Mouse (Mus musculus) cortical plate, adult 2 months (tissue): Measurements from ENCODE around the gene Trir. TPM values are rescaled to one million over a fixed set of nuclear protein-coding genes. Genes with fewer than 3 reads are reported as not detected.

Experiments
- H3K27ac ChIP-seq: fragments of 200-500 bp; 2 replicates; pipeline ENCODE4 v1.5.1; 2012; ENCODE audit warnings: low read length, control low read depth, inconsistent platforms; ENCODE audit not compliant: insufficient read depth
- H3K4me1 ChIP-seq: fragments of 200-500 bp; 2 replicates; pipeline ENCODE4 v1.6.1; 2011; ENCODE audit warnings: low read length; ENCODE audit not compliant: control insufficient read depth, insufficient read depth
- H3K4me3 ChIP-seq: fragments of 200-500 bp; 2 replicates; pipeline ENCODE4 v1.5.1; 2011; ENCODE audit warnings: mild to moderate bottlenecking, low read length, control low read depth; ENCODE audit not compliant: insufficient read depth
- CTCF ChIP-seq: fragments of 200-500 bp; IDR thresholded peaks from 2 replicates; pipeline ENCODE4 v1.5.1; 2011; ENCODE audit warnings: mild to moderate bottlenecking, control low read depth, low read length; ENCODE audit not compliant: insufficient read depth; ENCODE audit errors: extremely low read depth
- POLR2A ChIP-seq: fragments of 200-500 bp; IDR thresholded peaks from 2 replicates; pipeline ENCODE4 v1.6.1; 2011; ENCODE audit warnings: mild to moderate bottlenecking, low read length, control low read depth; ENCODE audit not compliant: insufficient read depth; ENCODE audit errors: extremely low read depth
- polyA plus RNA-seq: library from polyadenylated mRNA; depleted of rRNA; stranded (reverse); fragments of >200 nt; gene quantifications from 2 replicates; pipeline ENCODE4 v1.2.3, GENCODE M21; 2012; rRNA removed

Trir gene
- polyA plus RNA-seq, 1 experiment: 119 TPM

GRCm38 (mm10) chr8:85074167-85074566 lies 47.5 kb downstream of the Trir start:
- Histone ChIP-seq H3K4me1 (no peaks in the 10 kb centered on the region), H3K27ac (no peak overlapping the region), H3K4me3 (no peak overlapping the region)
- TF ChIP-seq POLR2A (peak; percentile 23; the same call in 1 of the 2 replicates), CTCF (no peak)

- H3K4me3 ChIP-seq: no peak overlapping the region
- H3K27ac ChIP-seq: no peak overlapping the region
- TF ChIP-seq POLR2A (no peak), CTCF (no peak)
- H3K4me1 ChIP-seq: peaks cover under 1% of the 10 kb centered on the region; the same call in 1 of the 2 replicates
These were observed 48.0 kb downstream of the Trir start for GRCm38 (mm10) chr8:85074617-85075016.

GRCm38 (mm10) chr8:85076001-85076400 lies 49.4 kb downstream of the Trir start:
- no peak overlapping the region for H3K27ac ChIP-seq
- H3K4me1 ChIP-seq: peaks cover 4% of the 10 kb centered on the region; the same call in 1 of the 2 replicates
- no peak overlapping the region for H3K4me3 ChIP-seq
- no peak for TF ChIP-seq POLR2A
- TF ChIP-seq CTCF: peak; percentile 35; the same call in 1 of the 2 replicates

GRCm38 (mm10) chr8:85076993-85077392 lies 50.4 kb downstream of the Trir start:
- TF ChIP-seq POLR2A: no peak
- TF ChIP-seq CTCF: peak; percentile 94
- H3K27ac ChIP-seq: no peak overlapping the region
- no peak overlapping the region for H3K4me3 ChIP-seq
- H3K4me1 ChIP-seq: peaks cover 7% of the 10 kb centered on the region

Other genes with a start within 250 kb of the Trir start
- 82.8 and 89.1 TPM in 2 replicates for gene Nfix, start 226.5 kb upstream of the Trir start, polyA plus RNA-seq
- gene Dand5, start 204.0 kb upstream of the Trir start, polyA plus RNA-seq: 14.9 and 16.0 TPM in 2 replicates
- 26.0 and 31.2 TPM in 2 replicates for gene Gadd45gip1, start 195.3 kb upstream of the Trir start, polyA plus RNA-seq
- 84.7 and 85.9 TPM in 2 replicates for gene Rad23a, start 186.2 kb upstream of the Trir start, polyA plus RNA-seq
- gene Calr, start 179.9 kb upstream of the Trir start, polyA plus RNA-seq: 437 and 467 TPM in 2 replicates
- 58.7 and 60.4 TPM in 2 replicates for gene Farsa, start 169.8 kb upstream of the Trir start, polyA plus RNA-seq
- gene Syce2, start 154.7 kb upstream of the Trir start, polyA plus RNA-seq: 3.7 and 4.2 TPM in 2 replicates
- 81.5 and 91.9 TPM in 2 replicates for gene Gcdh, start 132.9 kb upstream of the Trir start, polyA plus RNA-seq
- gene Klf1, start 124.9 kb upstream of the Trir start, polyA plus RNA-seq: 0.23 and 0.35 TPM in 2 replicates
- gene Dnase2a, start 118.3 kb upstream of the Trir start, polyA plus RNA-seq: 6.1 and 6.7 TPM in 2 replicates
- 76.0 and 79.7 TPM in 2 replicates for gene Mast1, start 89.5 kb upstream of the Trir start, polyA plus RNA-seq
- 6.0 and 6.1 TPM in 2 replicates for gene Rtbdn, start 79.8 kb upstream of the Trir start, polyA plus RNA-seq
- gene Gm49661, start 57.4 kb upstream of the Trir start, polyA plus RNA-seq: not detected in 2 replicates
- gene Prdx2, start 57.2 kb upstream of the Trir start, polyA plus RNA-seq: 287 TPM in 2 replicates
- gene Rnaseh2a, start 57.1 kb upstream of the Trir start, polyA plus RNA-seq: 37.3 and 37.7 TPM in 2 replicates
- 57.5 and 81.7 TPM in 2 replicates for gene Junb, start 48.1 kb upstream of the Trir start, polyA plus RNA-seq
- gene Hook2, start 36.2 kb upstream of the Trir start, polyA plus RNA-seq: 15.6 and 19.2 TPM in 2 replicates
- not detected in 2 replicates for gene Best2, start 12.3 kb upstream of the Trir start, polyA plus RNA-seq
- 267 and 268 TPM in 2 replicates for gene Asna1, start 1.5 kb upstream of the Trir start, polyA plus RNA-seq
- gene Tnpo2, start 10.1 kb downstream of the Trir start, polyA plus RNA-seq: 110 and 112 TPM in 2 replicates
- gene Fbxw9, start 33.2 kb downstream of the Trir start, polyA plus RNA-seq: 45.1 and 45.8 TPM in 2 replicates
- not detected in 2 replicates for gene Gm5741, start 41.2 kb downstream of the Trir start, polyA plus RNA-seq
- gene Dhps, start 44.9 kb downstream of the Trir start, polyA plus RNA-seq: 70.6 and 74.6 TPM in 2 replicates
- 120 and 139 TPM in 2 replicates for gene Wdr83os, start 53.9 kb downstream of the Trir start, polyA plus RNA-seq
- gene Wdr83, start 54.5 kb downstream of the Trir start, polyA plus RNA-seq: 54.7 and 56.4 TPM in 2 replicates
- gene Man2b1, start 56.4 kb downstream of the Trir start, polyA plus RNA-seq: 49.2 and 50.1 TPM in 2 replicates
- 3.7 and 4.2 TPM in 2 replicates for gene Zfp791, start 96.3 kb downstream of the Trir start, polyA plus RNA-seq
- gene Cks1brt, start 125.1 kb downstream of the Trir start, polyA plus RNA-seq: not detected in 2 replicates
- gene Olfr371, start 199.2 kb downstream of the Trir start, polyA plus RNA-seq: not detected in 2 replicates